Mouse (Mus musculus) stomach, postnatal 0 days (tissue): ENCODE measurements around the gene Gm49320.

Source experiments
- CTCF ChIP-seq: IDR thresholded peaks from 2 replicates; pipeline ENCODE4 v1.5.1; 2016; ENCODE audit warnings: antibody characterized with exemption, low read depth, mild to moderate bottlenecking, moderate library complexity
- EP300 ChIP-seq: optimal IDR thresholded peaks from 2 replicates; pipeline ENCODE3; 2016; ENCODE audit warnings: antibody characterized with exemption

DNA sequence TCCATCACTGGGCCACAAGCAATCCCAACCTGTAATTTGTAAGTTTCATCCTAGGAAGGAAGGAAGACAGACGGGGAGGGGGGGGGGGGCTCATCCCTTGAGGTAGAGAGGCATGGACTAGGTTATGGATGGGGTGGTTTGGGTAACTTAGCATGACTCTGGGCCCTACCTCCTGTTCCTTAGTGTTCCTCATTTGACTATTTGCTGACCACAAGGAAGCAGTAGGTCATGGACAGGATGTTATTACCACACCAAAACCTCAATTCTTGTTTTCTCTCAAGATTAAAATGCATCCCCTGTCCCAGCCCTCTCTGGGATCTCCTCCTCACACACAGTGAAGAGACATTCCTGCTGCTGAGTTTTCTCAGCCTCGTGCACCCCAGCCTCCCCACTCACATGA lies 37.3 kb upstream of the Gm49320 start:
- TF ChIP-seq CTCF (no peak), EP300 (no peak)
